Mouse (Mus musculus) embryonic fibroblast, embryonic 13.5 days (primary cell): ENCODE measurements around the gene Vmn1r85.
"Not testable (repeated sequence)": the region's sequence is repeated elsewhere in the genome, so short reads cannot be mapped to it uniquely, and the experiment has no call there.

ENCODE experiments used
- CTCF ChIP-seq: IDR thresholded peaks from 2 replicates; pipeline ENCODE4 v1.5.1; 2011; ENCODE audit warnings: mild to moderate bottlenecking, control low read depth, low read length, moderate library complexity, borderline replicate concordance; ENCODE audit not compliant: insufficient read depth
- POLR2A ChIP-seq: IDR thresholded peaks from 2 replicates; pipeline ENCODE4 v1.6.1; 2011; ENCODE audit warnings: low read depth, mild to moderate bottlenecking, control low read depth, low read length, moderate library complexity

DNA sequence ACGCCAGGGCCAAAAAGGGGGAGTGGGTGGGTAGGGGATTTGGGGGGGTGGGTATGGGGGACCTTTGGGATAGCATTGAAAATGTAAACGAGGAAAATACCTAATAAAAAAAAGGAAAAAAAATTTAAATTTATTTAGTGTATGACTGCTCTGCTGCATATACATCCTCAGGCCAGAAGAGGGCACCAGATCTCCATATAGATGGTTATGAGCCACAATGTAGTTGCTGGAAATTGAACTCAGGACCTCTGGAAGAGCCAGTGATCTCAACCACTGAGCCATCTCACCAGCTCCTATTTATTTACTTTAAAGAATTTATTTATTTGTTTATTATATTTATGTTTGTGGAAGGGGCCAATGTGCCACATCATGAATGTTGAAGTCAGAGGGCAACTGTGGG, 31.6 kb downstream of the Vmn1r85 start:
- TF ChIP-seq POLR2A, CTCF: not testable (repeated sequence)
